Mouse (Mus musculus): ENCODE data around the gene Atrx. TPM values are rescaled to one million over a fixed set of nuclear protein-coding genes. Genes with fewer than 3 reads are reported as not detected.

Atrx gene
- polyA plus RNA-seq, 1 experiment: 104 TPM

- TF ChIP-seq POLR2A (IDR thresholded peaks at IDR 0.05; ENCODE audit: control insufficient read depth, extremely low read depth, insufficient read depth, low read length, poor library complexity): no peak
- no peak for TF ChIP-seq CTCF (IDR thresholded peaks at IDR 0.05; ENCODE audit: borderline replicate concordance, control insufficient read depth, extremely low read depth, insufficient read depth, low read length, poor library complexity)
- WGBS: 58% methylated on average over 2 of the region's 2 CpGs
- no peak overlapping the region for H3K27ac ChIP-seq (ENCODE audit: control insufficient read depth, insufficient read depth, low read length)
- H3K27me3 ChIP-seq (ENCODE audit: control insufficient read depth, insufficient read depth, low read length): no peaks in the 10 kb centered on the region
- peaks cover 5% of the 10 kb centered on the region for H3K4me1 ChIP-seq (replicated peaks; ENCODE audit: control insufficient read depth, insufficient read depth, low read length)
- peak; percentile 49 for DNase-seq
- no peak overlapping the region for H3K4me3 ChIP-seq (ENCODE audit: control insufficient read depth, insufficient read depth, low read length)
- no peaks in the 10 kb centered on the region for H3K36me3 ChIP-seq (ENCODE audit: control insufficient read depth, insufficient read depth, low read length)
Measured at GRCm38 (mm10) chrX:105921421-105921820, 7.8 kb downstream of the Atrx start.

GRCm38 (mm10) chrX:105911728-105912127 lies 17.5 kb downstream of the Atrx start:
- H3K27ac ChIP-seq (ENCODE audit: control insufficient read depth, insufficient read depth, low read length): no peak overlapping the region
- H3K4me3 ChIP-seq (ENCODE audit: control insufficient read depth, insufficient read depth, low read length): no peak overlapping the region
- H3K36me3 ChIP-seq (ENCODE audit: control insufficient read depth, insufficient read depth, low read length): no peaks in the 10 kb centered on the region
- no peaks in the 10 kb centered on the region for H3K27me3 ChIP-seq (ENCODE audit: control insufficient read depth, insufficient read depth, low read length)
- 81% methylated on average over 3 of the region's 3 CpGs for WGBS
- no peak for TF ChIP-seq POLR2A (IDR thresholded peaks at IDR 0.05; ENCODE audit: control insufficient read depth, extremely low read depth, insufficient read depth, low read length, poor library complexity)
- no peak for TF ChIP-seq CTCF (IDR thresholded peaks at IDR 0.05; ENCODE audit: borderline replicate concordance, control insufficient read depth, extremely low read depth, insufficient read depth, low read length, poor library complexity)
- no peak for DNase-seq
- H3K4me1 ChIP-seq (replicated peaks; ENCODE audit: control insufficient read depth, insufficient read depth, low read length): no peaks in the 10 kb centered on the region

GRCm38 (mm10) chrX:105901611-105902010 lies 27.6 kb downstream of the Atrx start:
- no peaks in the 10 kb centered on the region for H3K36me3 ChIP-seq (ENCODE audit: control insufficient read depth, insufficient read depth, low read length)
- no peak for DNase-seq
- WGBS: 100% methylated on average over 1 of the region's 1 CpGs
- no peaks in the 10 kb centered on the region for H3K27me3 ChIP-seq (ENCODE audit: control insufficient read depth, insufficient read depth, low read length)
- no peak for TF ChIP-seq POLR2A (IDR thresholded peaks at IDR 0.05; ENCODE audit: control insufficient read depth, extremely low read depth, insufficient read depth, low read length, poor library complexity)
- no peak for TF ChIP-seq CTCF (IDR thresholded peaks at IDR 0.05; ENCODE audit: borderline replicate concordance, control insufficient read depth, extremely low read depth, insufficient read depth, low read length, poor library complexity)
- H3K27ac ChIP-seq (ENCODE audit: control insufficient read depth, insufficient read depth, low read length): no peak overlapping the region
- no peaks in the 10 kb centered on the region for H3K4me1 ChIP-seq (replicated peaks; ENCODE audit: control insufficient read depth, insufficient read depth, low read length)
- H3K4me3 ChIP-seq (ENCODE audit: control insufficient read depth, insufficient read depth, low read length): no peak overlapping the region

GRCm38 (mm10) chrX:105886921-105887320 lies 42.3 kb downstream of the Atrx start:
- no peak for TF ChIP-seq POLR2A (IDR thresholded peaks at IDR 0.05; ENCODE audit: control insufficient read depth, extremely low read depth, insufficient read depth, low read length, poor library complexity)
- TF ChIP-seq CTCF (IDR thresholded peaks at IDR 0.05; ENCODE audit: borderline replicate concordance, control insufficient read depth, extremely low read depth, insufficient read depth, low read length, poor library complexity): no peak
- WGBS: 95% methylated on average over 2 of the region's 2 CpGs
- DNase-seq: no peak
- Histone ChIP-seq H3K27me3 (ENCODE audit: control insufficient read depth, insufficient read depth, low read length) (no peaks in the 10 kb centered on the region), H3K4me1 (replicated peaks; ENCODE audit: control insufficient read depth, insufficient read depth, low read length) (no peaks in the 10 kb centered on the region), H3K36me3 (ENCODE audit: control insufficient read depth, insufficient read depth, low read length) (peaks cover 3% of the 10 kb centered on the region; the same call in 1 of the 2 replicates), H3K27ac (ENCODE audit: control insufficient read depth, insufficient read depth, low read length) (no peak overlapping the region), H3K4me3 (ENCODE audit: control insufficient read depth, insufficient read depth, low read length) (no peak overlapping the region)

- WGBS: 100% methylated on average over 5 of the region's 5 CpGs
- peaks cover 7% of the 10 kb centered on the region; the same call in 1 of the 2 replicates for H3K36me3 ChIP-seq (ENCODE audit: control insufficient read depth, insufficient read depth, low read length)
- no peaks in the 10 kb centered on the region for H3K27me3 ChIP-seq (ENCODE audit: control insufficient read depth, insufficient read depth, low read length)
- H3K4me3 ChIP-seq (ENCODE audit: control insufficient read depth, insufficient read depth, low read length): no peak overlapping the region
- H3K4me1 ChIP-seq (replicated peaks; ENCODE audit: control insufficient read depth, insufficient read depth, low read length): no peaks in the 10 kb centered on the region
- TF ChIP-seq CTCF (IDR thresholded peaks at IDR 0.05; ENCODE audit: borderline replicate concordance, control insufficient read depth, extremely low read depth, insufficient read depth, low read length, poor library complexity): no peak
- TF ChIP-seq POLR2A (IDR thresholded peaks at IDR 0.05; ENCODE audit: control insufficient read depth, extremely low read depth, insufficient read depth, low read length, poor library complexity): no peak
- DNase-seq: peak; percentile 6
- no peak overlapping the region for H3K27ac ChIP-seq (ENCODE audit: control insufficient read depth, insufficient read depth, low read length)
Measured at GRCm38 (mm10) chrX:105864367-105864766, 64.8 kb downstream of the Atrx start.

GRCm38 (mm10) chrX:105824462-105824861 lies 104.7 kb downstream of the Atrx start:
- H3K36me3 ChIP-seq (ENCODE audit: control insufficient read depth, insufficient read depth, low read length): peaks cover 31% of the 10 kb centered on the region
- TF ChIP-seq CTCF (IDR thresholded peaks at IDR 0.05; ENCODE audit: borderline replicate concordance, control insufficient read depth, extremely low read depth, insufficient read depth, low read length, poor library complexity) (no peak), POLR2A (IDR thresholded peaks at IDR 0.05; ENCODE audit: control insufficient read depth, extremely low read depth, insufficient read depth, low read length, poor library complexity) (no peak)
- H3K4me3 ChIP-seq (ENCODE audit: control insufficient read depth, insufficient read depth, low read length): no peak overlapping the region
- no peak for DNase-seq
- whole genome bisulfite sequencing: 83% methylated on average over 5 of the region's 5 CpGs
- no peaks in the 10 kb centered on the region for H3K27me3 ChIP-seq (ENCODE audit: control insufficient read depth, insufficient read depth, low read length)
- H3K4me1 ChIP-seq (replicated peaks; ENCODE audit: control insufficient read depth, insufficient read depth, low read length): no peaks in the 10 kb centered on the region
- H3K27ac ChIP-seq (ENCODE audit: control insufficient read depth, insufficient read depth, low read length): no peak overlapping the region

Measured in thymus, adult 2 months (tissue).